Mouse (Mus musculus) heart, adult 8-10 months (tissue): ENCODE results near the gene Zbtb14. TPM values are rescaled to one million over a fixed set of nuclear protein-coding genes. Genes with fewer than 3 reads are reported as not detected.

ENCODE experiments used
- total RNA-seq, 4 experiments: library from RNA; stranded (reverse); gene quantifications; 2 replicates each; pipeline ENCODE4 v1.2.4; 2022

The Zbtb14 gene
- total RNA-seq, 4 experiments from 2014 or later: 11.0 to 13.8 (median 11.5) TPM

Other genes starting within 250 kb of the Zbtb14 start
- gene Akain1, start 56.3 kb downstream of the Zbtb14 start, total RNA-seq: not detected